Mouse (Mus musculus): Measurements from ENCODE around the gene Olfr292. TPM values are rescaled to one million over a fixed set of nuclear protein-coding genes. Genes with fewer than 3 reads are reported as not detected.

The Olfr292 gene
- not detected in 2 replicates for polyA plus RNA-seq (2015; fragmentation: Nextera tagmentation; extraction: Ambion mirVana)

GRCm38 (mm10) chr7:86688030-86688429, at the start of gene Olfr292:
TSS of gene Olfr292 (plus strand) at chr7:86688330.
- no peaks in the 10 kb centered on the region for H3K27me3 ChIP-seq (ENCODE audit: insufficient read depth, low read length)
- ATAC-seq (replicated peaks; ENCODE audit: low FRiP score, low read depth): no peak
- DNase-seq (ENCODE audit: low spot score): no peak
- no peak within 1 kb of the TSS for H3K27ac ChIP-seq
- H3K9ac ChIP-seq (ENCODE audit: low read depth, low read length): no peak within 1 kb of the TSS
- H3K4me1 ChIP-seq (replicated peaks; ENCODE audit: insufficient read depth, low read length): no peaks in the 10 kb centered on the region
- no peak within 1 kb of the TSS for H3K4me2 ChIP-seq (ENCODE audit: low read length)
- H3K4me3 ChIP-seq (replicated peaks; ENCODE audit: low read depth, low read length): no peak within 1 kb of the TSS
- TF ChIP-seq CTCF (IDR thresholded peaks at IDR 0.05; ENCODE audit: low read depth): no peak
- no peaks in the 10 kb centered on the region for H3K36me3 ChIP-seq (ENCODE audit: insufficient read depth, low read length)
- no peaks in the 10 kb centered on the region for H3K9me3 ChIP-seq (replicated peaks; ENCODE audit: low read length)

- no peaks in the 10 kb centered on the region for H3K4me1 ChIP-seq (replicated peaks; ENCODE audit: insufficient read depth, low read length)
- H3K27me3 ChIP-seq (ENCODE audit: insufficient read depth, low read length): no peaks in the 10 kb centered on the region
- H3K4me3 ChIP-seq (replicated peaks; ENCODE audit: low read depth, low read length): no peak within 1 kb of the TSS
- H3K9me3 ChIP-seq (replicated peaks; ENCODE audit: low read length): no peaks in the 10 kb centered on the region
- no peak within 1 kb of the TSS for H3K4me2 ChIP-seq (ENCODE audit: low read length)
- WGBS: 92% methylated on average over 4 of the region's 4 CpGs
- no peak within 1 kb of the TSS for H3K27ac ChIP-seq
- DNase-seq (ENCODE audit: low spot score) (no peak), ATAC-seq (replicated peaks; ENCODE audit: low FRiP score, low read depth) (no peak)
- no peak within 1 kb of the TSS for H3K9ac ChIP-seq (ENCODE audit: low read depth, low read length)
- no peaks in the 10 kb centered on the region for H3K36me3 ChIP-seq (ENCODE audit: insufficient read depth, low read length)
- no peak for TF ChIP-seq CTCF (IDR thresholded peaks at IDR 0.05; ENCODE audit: low read depth)
These were observed 39.4 kb upstream of the Olfr292 start, which contains the start of gene Olfr293 for GRCm38 (mm10) chr7:86648761-86649160. TSS of gene Olfr293 (plus strand) at chr7:86649061.

DNA sequence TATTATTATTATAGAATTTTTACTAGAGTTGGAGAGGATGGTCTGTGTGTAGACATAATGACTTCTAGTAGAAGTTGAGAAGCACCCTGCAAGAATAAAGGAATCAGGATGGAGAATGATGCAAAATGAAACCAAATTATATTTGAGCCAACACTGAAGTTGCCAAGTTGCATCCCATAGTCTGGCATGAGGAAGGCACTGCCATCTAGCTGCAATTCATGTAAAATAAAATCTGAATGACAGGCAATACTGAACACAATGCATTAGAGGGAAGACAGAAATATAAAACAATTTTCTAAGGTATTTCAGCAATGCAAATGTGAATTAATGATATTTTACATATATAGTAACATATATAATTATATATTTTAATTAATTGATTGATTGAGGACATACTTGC, 36.9 kb downstream of the Olfr292 start:
- no peak overlapping the region for H3K4me3 ChIP-seq (replicated peaks; ENCODE audit: low read depth, low read length)
- H3K4me2 ChIP-seq (ENCODE audit: low read length): no peak overlapping the region
- no peaks in the 10 kb centered on the region for H3K27me3 ChIP-seq (ENCODE audit: insufficient read depth, low read length)
- H3K9me3 ChIP-seq (replicated peaks; ENCODE audit: low read length): no peaks in the 10 kb centered on the region
- ATAC-seq (replicated peaks; ENCODE audit: low FRiP score, low read depth): no peak
- no peaks in the 10 kb centered on the region for H3K36me3 ChIP-seq (ENCODE audit: insufficient read depth, low read length)
- H3K27ac ChIP-seq: no peak overlapping the region
- DNase-seq (ENCODE audit: low spot score): no peak
- no peaks in the 10 kb centered on the region for H3K4me1 ChIP-seq (replicated peaks; ENCODE audit: insufficient read depth, low read length)
- 0 out of 2 replicates have a peak, but pooled peaks have one; percentile 8 for TF ChIP-seq CTCF (IDR thresholded peaks at IDR 0.05; ENCODE audit: low read depth)
- no peak overlapping the region for H3K9ac ChIP-seq (ENCODE audit: low read depth, low read length)

Other genes with a start within 250 kb of the Olfr292 start
- not detected in 2 replicates for gene Olfr299, start 228.4 kb upstream of the Olfr292 start, polyA plus RNA-seq (2015; fragmentation: Nextera tagmentation; extraction: Ambion mirVana)
- gene Olfr298, start 195.8 kb upstream of the Olfr292 start, polyA plus RNA-seq (2015; fragmentation: Nextera tagmentation; extraction: Ambion mirVana): not detected in 2 replicates
- gene Olfr297, start 168.4 kb upstream of the Olfr292 start, polyA plus RNA-seq (2015; fragmentation: Nextera tagmentation; extraction: Ambion mirVana): not detected in 2 replicates
- gene Olfr295, start 104.5 kb upstream of the Olfr292 start, polyA plus RNA-seq (2015; fragmentation: Nextera tagmentation; extraction: Ambion mirVana): not detected in 2 replicates
- gene Olfr294, start 71.7 kb upstream of the Olfr292 start, polyA plus RNA-seq (2015; fragmentation: Nextera tagmentation; extraction: Ambion mirVana): not detected in 2 replicates
- not detected in 2 replicates for gene Olfr293, start 39.3 kb upstream of the Olfr292 start, polyA plus RNA-seq (2015; fragmentation: Nextera tagmentation; extraction: Ambion mirVana)
- gene Folh1, start 87.6 kb downstream of the Olfr292 start, polyA plus RNA-seq (2015; fragmentation: Nextera tagmentation; extraction: Ambion mirVana): 0.33 and 0.68 TPM in 2 replicates
- gene Vmn2r77, start 106.7 kb downstream of the Olfr292 start, polyA plus RNA-seq (2015; fragmentation: Nextera tagmentation; extraction: Ambion mirVana): not detected in 2 replicates
- not detected in 2 replicates for gene Vmn2r78, start 226.8 kb downstream of the Olfr292 start, polyA plus RNA-seq (2015; fragmentation: Nextera tagmentation; extraction: Ambion mirVana)